Mouse (Mus musculus) subcutaneous adipose tissue, adult 2 months (tissue): ENCODE data around the gene Ell2. TPM values are rescaled to one million over a fixed set of nuclear protein-coding genes. Genes with fewer than 3 reads are reported as not detected.

Experiments
- polyA plus RNA-seq: library from polyadenylated mRNA; depleted of rRNA; stranded (reverse); fragments of >200 nt; gene quantifications from 2 replicates; pipeline ENCODE4 v1.2.3, GENCODE M21; 2012; ENCODE audit warnings: low replicate concordance; rRNA removed

Ell2 gene
- 3.3 and 8.9 TPM in 2 replicates for polyA plus RNA-seq

GRCm38 (mm10) chr13:75706457-75706856, at the start of gene Ell2:
TSS of gene Ell2 (plus strand) at chr13:75706757.

Other genes with a start within 250 kb of the Ell2 start
- gene Glrx, start 133.1 kb downstream of the Ell2 start, polyA plus RNA-seq: 36.8 and 41.7 TPM in 2 replicates
- 5.2 and 16.2 TPM in 2 replicates for gene Rhobtb3, start 237.2 kb downstream of the Ell2 start, polyA plus RNA-seq